Mouse (Mus musculus): ENCODE data around the gene Sdcbp2.

Gene Sdcbp2

GRCm38 (mm10) chr2:151631406-151632158 lies 59.2 kb downstream of the Sdcbp2 start:
- DNase-seq (ENCODE audit: low spot score in 2 of 2) = no peak

GRCm38 (mm10) chr2:151632159-151632814 lies 59.9 kb downstream of the Sdcbp2 start, which contains the start of gene Snph:
TSS of gene Snph (minus strand) at chr2:151632593.
- DNase-seq (ENCODE audit: low spot score in 2 of 2) = peak in 1 of 2 experiments; percentile 34

GRCm38 (mm10) chr2:151632982-151633381 lies 60.6 kb downstream of the Sdcbp2 start:
- no peak for DNase-seq (ENCODE audit: low spot score in 2 of 2)

- no peak for DNase-seq (ENCODE audit: low spot score in 2 of 2)
Observed at GRCm38 (mm10) chr2:151634903-151635302, 62.5 kb downstream of the Sdcbp2 start.

- no peak for DNase-seq (ENCODE audit: low spot score in 2 of 2)
Observed at GRCm38 (mm10) chr2:151635362-151636014, 63.1 kb downstream of the Sdcbp2 start.

- no peak for DNase-seq (ENCODE audit: low spot score in 2 of 2)
Observed at GRCm38 (mm10) chr2:151636015-151636402, 63.6 kb downstream of the Sdcbp2 start.
